Mouse (Mus musculus) kidney, postnatal 36 days (tissue): ENCODE measurements around the gene Pcnp.
"Not testable (repeated sequence)": the region's sequence is repeated elsewhere in the genome, so short reads cannot be mapped to it uniquely, and the experiment has no call there.

Experiments
- DNase-seq, 2 experiments: peaks; one replicate each; pipeline ENCODE4 v3.0.0; 2021 to 2022; ENCODE audit warnings: mixed read lengths in 2 of 2

Gene Pcnp

DNA sequence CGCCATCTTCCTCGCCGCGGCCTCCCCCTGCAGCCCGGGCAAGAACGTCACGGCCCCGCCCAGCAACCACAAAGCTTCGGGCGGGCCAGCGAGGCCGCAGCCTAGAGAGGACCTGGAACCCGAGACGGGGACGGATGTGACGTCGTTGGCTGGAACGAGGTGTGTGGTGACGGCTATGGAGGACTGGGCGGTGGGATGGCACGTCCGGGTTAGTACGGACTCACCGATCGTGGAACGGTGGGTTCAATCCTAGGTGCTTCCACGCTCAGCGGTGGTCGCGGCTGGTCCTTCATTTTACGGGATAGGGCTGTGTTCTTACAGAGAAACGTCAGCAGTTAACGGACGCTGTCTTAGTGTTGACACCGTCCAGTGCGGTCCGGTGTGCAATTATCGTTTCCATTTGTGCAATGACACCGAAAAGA is at the start of gene Pcnp:
TSS of gene Pcnp (minus strand) at position 79 of the 422 bp plus-strand sequence.
- DNase-seq = peak; percentile 98 to 99

GRCm38 (mm10) chr16:56076121-56076869 is 46.8 kb upstream of the Pcnp start:
- peak in 1 of 2 experiments; percentile 13 for DNase-seq

GRCm38 (mm10) chr16:56075222-56076111 is 45.9 kb upstream of the Pcnp start:
- DNase-seq = peak; percentile 91 to 92

- no peak for DNase-seq
These were observed 45.0 kb upstream of the Pcnp start for GRCm38 (mm10) chr16:56074565-56074964.

- no peak for DNase-seq
These were observed 44.6 kb upstream of the Pcnp start for GRCm38 (mm10) chr16:56074122-56074521.

DNA sequence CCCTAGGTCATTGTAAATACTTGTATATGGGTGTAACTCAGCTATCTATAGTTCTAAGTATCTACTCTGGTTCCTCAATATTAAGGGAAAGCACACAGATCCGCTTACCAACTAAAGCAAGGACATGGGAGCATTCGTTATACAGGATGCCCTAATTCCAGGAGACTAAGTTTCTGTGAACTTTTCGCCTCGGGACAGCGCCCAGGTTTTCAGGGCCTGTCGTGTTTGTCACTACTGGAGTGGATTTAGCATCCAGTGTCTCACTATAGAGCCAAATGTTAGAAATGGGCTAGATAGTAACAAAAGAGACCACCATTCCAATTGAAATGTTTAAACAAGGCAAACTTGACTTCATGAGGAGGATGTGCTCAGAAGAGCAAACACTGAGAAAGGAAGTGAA is 43.6 kb upstream of the Pcnp start:
- DNase-seq = not testable (repeated sequence)

- DNase-seq = no peak
These were observed 43.0 kb upstream of the Pcnp start for GRCm38 (mm10) chr16:56072533-56072932.

GRCm38 (mm10) chr16:56071317-56072232 is 42.0 kb upstream of the Pcnp start:
- DNase-seq = no peak

- no peak for DNase-seq
These were observed 39.1 kb upstream of the Pcnp start for GRCm38 (mm10) chr16:56068523-56069070.

DNA sequence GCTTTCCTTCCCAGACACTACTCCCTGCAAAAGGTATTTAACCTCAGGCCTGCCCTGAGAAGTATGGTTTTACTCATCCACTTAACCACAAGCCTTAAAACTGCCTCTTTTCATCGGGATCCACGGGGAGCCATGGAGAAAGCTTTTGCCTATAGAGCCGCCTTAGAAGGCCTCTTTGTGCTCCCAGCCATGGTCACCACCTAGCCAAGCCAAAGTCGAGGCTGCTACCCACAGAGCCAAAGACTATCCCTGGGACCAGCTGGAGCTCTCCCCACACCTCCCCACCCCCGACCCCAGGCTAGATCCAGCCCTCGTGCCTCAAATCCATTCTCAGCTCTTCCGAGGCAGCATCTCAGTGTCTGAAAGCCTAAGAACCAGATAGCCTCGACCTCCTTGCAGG is 36.6 kb upstream of the Pcnp start:
- no peak for DNase-seq

DNA sequence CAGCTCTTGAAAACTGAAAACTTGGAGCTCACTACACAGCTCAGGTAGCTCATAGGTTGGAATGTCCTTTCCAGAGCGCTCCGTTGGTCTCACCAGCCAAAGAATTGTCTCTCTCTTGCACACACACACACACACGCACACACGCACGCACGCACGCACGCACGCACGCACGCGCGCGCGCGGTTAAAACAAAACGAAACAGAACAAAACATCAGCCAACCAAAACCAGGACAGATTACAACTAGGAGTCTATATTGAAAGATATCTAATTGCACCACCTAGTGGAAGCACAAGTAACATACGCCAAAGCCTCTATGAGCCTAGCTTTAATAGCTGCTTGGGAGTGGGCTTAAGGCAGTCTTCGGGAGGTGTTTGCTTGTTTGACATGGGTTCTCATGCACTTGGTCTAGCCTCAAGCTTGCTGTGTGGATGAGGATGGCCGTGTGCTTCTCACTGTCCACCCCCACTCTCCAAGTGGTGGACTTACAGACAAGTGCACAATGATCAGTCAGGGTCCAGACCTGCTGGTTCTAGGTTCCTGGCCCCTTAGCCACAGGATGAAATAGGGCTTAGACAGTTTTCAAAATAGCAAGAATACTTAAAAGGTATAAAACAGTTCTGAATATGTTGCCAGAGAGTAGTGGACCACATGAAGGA is 34.9 kb upstream of the Pcnp start:
- DNase-seq = peak; percentile 68 to 71

DNA sequence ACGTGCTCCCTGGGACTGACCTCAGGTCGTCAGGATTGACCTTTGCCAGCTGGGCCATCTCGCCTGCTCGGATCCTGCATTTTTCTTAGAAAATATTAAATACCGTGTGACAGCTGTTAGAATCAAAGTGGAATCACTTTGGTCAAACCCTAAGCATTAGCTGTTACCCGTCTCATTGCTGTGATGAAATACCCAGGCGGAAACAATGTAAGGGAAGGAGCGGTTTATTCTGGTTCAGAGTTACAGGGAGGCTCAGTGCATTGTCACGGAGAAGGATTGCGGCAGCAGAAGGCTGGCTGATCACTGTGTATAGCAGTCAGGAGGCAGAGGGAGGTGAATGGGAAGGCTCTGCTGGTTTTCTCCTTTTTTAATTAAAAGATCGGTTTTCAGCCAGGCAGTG is 33.4 kb upstream of the Pcnp start:
- no peak for DNase-seq

DNA sequence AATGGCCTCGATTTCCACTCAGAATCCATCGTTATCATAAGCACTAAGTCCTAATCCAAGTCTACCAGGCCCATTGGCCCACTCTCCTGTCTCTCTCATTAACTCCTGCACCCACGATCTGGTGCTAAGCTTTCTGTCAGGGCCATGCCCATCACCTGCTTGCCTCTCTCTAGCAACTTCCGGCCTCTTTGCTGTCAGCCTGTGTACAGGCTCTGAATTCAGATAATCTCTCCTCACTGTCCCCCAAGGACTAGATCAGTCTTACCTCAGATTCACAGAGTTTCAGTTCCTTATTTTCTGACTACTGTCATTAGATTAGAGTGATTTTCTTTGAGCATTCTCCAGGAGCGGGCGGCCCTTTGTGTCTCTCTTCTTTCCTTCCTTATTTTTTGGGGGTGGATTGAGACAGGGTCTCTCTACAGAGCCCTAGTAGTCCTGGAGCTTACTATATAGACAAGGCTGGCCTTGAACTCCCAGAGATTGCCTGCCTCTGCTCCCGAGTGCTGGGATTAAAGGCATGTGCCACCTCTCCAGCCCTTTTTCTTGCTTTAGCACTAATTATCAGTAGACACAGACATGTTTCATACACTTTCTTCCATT is 32.6 kb upstream of the Pcnp start:
- DNase-seq = no peak

- DNase-seq = no peak
These were observed 28.6 kb upstream of the Pcnp start for GRCm38 (mm10) chr16:56058151-56058550.

GRCm38 (mm10) chr16:56056944-56057590 is 27.5 kb upstream of the Pcnp start:
- no peak for DNase-seq

GRCm38 (mm10) chr16:56055911-56056310 is 26.4 kb upstream of the Pcnp start:
- DNase-seq = no peak

- DNase-seq = not testable (repeated sequence)
These were observed 18.5 kb upstream of the Pcnp start, which contains the start of gene Senp7 for GRCm38 (mm10) chr16:56048038-56048437. Gene Senp7, plus strand, starts transcription at chr16:56048338.

DNA sequence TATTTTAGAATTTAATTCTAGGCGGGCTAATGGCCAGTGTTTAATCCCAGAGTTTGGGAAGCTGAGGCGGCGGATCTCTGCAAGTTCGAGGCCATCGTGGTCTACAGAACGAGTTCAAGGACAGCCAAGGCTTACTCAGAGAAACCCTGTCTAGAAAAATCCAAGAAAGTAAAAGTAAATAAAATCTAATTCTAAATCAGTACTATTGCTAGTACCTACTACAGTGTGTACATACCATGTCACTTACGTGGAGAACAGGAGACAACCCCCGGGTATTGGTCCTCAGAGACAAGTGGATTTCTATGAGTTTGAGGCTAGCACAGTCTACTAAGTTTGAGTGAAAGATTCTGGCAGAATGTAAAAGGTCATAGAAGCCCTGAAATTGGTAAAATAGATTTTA is 8.6 kb upstream of the Pcnp start:
- no peak for DNase-seq

GRCm38 (mm10) chr16:56037138-56038010 is 7.8 kb upstream of the Pcnp start, which contains the start of gene Trmt10c:
Gene Trmt10c, minus strand, starts transcription at chr16:56037819.
- peak; percentile 95 to 98 for DNase-seq

GRCm38 (mm10) chr16:56036501-56036900 is 7.0 kb upstream of the Pcnp start:
- DNase-seq = no peak
